Mouse (Mus musculus) lung, adult 18-20 months (tissue): ENCODE measurements around the gene Ccnd3.

ENCODE experiments used
- DNase-seq, 2 experiments: peaks; one replicate each; pipeline ENCODE4 v3.0.0; 2022; ENCODE audit warnings: mixed read lengths in 2 of 2

Ccnd3 gene

DNA sequence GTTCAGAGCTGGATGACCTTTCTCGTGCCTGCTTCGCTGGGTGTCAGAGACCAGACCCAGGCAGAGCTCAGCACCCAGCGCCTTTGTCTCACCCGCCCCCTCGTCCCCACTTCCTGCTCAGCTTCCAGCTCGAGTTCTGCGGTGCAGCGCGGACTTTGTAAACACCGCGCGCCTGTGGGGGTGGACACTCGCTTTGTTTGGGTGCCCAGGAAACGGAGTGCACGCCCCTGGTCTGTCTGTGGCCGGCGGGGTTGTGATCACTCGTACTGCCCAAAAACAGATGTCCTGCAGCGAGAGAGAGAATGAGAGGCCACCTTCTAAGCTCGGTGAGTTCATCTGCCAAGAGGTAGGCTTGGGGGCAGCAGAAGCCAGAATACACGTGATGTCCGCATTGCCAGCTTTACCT, at the start of gene Ccnd3:
Gene Ccnd3, plus strand, starts transcription at position 111 of the 406 bp plus-strand sequence.
- peak; percentile 94 to 97 for DNase-seq

- DNase-seq: peak in 1 of 2 experiments; percentile 3
Measured at GRCm38 (mm10) chr17:47458310-47458709, 46.5 kb upstream of the Ccnd3 start.

GRCm38 (mm10) chr17:47458936-47459335, 45.9 kb upstream of the Ccnd3 start:
- no peak for DNase-seq

- DNase-seq: peak; percentile 10 to 49
Measured at GRCm38 (mm10) chr17:47459341-47459919, 45.4 kb upstream of the Ccnd3 start.

DNA sequence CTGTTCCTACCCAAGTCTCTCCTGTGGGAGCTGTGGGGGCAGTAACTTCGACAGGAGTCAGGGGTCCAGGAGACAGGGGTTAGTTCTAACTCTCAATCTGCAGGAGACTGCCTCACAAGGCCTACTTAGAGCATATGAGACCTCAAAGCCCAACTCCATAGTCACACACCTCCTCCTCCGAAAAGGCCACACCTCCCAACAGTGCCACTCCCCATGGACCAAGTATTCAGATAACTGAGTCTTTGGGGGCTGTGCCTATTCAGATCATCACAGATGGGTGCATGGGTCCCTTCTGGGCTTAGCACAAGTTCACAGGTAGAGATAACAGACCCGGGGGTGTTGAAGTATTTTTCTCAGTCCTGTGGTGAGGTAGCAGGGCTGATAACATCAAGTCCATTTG, 43.2 kb upstream of the Ccnd3 start:
- no peak for DNase-seq

GRCm38 (mm10) chr17:47462209-47462608, 42.6 kb upstream of the Ccnd3 start:
- no peak for DNase-seq

GRCm38 (mm10) chr17:47462728-47463388, 42.0 kb upstream of the Ccnd3 start:
- peak; percentile 49 to 56 for DNase-seq

- no peak for DNase-seq
Measured at GRCm38 (mm10) chr17:47464248-47464965, 40.4 kb upstream of the Ccnd3 start.

DNA sequence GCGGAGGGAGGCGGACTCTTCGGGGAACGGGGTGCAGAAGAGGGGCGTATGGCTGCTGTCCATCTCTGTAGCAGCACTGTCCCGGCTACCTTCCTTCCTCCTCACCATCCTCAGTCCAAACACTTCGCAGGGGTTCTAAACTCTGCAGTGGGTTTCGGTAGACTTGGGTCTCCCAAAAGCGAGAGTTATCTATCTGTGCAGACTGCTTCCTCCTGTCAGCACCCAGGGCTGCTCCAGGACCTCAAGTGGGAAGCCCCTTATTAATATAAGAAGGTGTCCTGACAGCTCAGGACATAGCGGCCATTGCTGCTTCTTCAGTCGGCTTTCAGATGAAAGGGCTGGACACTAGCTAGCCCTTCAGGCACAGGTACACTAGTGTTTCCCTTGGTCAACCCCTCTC, 39.8 kb upstream of the Ccnd3 start:
- DNase-seq: no peak

DNA sequence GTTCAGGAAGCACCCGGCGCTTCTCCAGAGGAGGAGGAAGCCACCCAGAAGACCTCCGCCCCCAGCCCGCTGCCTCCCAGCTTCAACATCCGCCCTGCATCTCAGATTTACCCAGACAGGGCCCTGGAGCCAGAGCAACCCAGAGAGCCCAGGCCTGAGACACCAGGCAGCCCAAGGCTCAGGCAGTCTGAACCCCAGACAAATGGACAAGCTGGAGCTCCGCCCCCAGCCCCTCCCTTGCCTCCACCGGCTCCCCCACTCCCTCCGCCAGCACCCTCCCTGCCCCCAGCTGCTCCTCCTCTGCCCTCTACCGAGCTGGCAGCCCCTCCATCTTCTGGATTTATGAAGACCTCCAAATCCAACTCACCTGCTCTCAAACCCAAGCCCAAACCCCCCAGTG, 38.6 kb upstream of the Ccnd3 start:
- no peak for DNase-seq

- no peak for DNase-seq
Measured at GRCm38 (mm10) chr17:47467659-47468058, 37.2 kb upstream of the Ccnd3 start.

- DNase-seq: no peak
Measured at GRCm38 (mm10) chr17:47468063-47468462, 36.8 kb upstream of the Ccnd3 start.

- DNase-seq: no peak
Measured at GRCm38 (mm10) chr17:47468466-47468865, 36.4 kb upstream of the Ccnd3 start.

DNA sequence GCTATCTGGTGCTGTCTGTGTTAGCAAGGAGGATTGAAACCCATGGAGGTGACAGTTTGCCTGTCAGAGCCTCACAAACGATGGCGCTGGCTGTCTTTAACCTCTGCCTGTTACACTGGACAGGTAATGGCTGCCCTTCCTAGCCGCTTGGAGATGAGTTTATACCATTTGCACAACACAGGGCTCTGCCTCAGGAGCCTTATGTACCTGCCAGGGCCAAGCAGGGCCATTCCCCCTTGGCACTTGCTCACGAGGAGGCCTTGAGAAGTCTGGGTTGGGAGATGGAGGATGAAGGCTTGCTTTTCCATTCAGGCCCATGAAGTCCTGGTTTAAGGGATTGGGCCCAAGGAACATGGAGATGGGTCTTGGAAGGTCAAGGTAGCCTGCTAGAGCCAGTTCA, 35.2 kb upstream of the Ccnd3 start:
- DNase-seq: no peak

GRCm38 (mm10) chr17:47470121-47470520, 34.7 kb upstream of the Ccnd3 start:
- DNase-seq: no peak

DNA sequence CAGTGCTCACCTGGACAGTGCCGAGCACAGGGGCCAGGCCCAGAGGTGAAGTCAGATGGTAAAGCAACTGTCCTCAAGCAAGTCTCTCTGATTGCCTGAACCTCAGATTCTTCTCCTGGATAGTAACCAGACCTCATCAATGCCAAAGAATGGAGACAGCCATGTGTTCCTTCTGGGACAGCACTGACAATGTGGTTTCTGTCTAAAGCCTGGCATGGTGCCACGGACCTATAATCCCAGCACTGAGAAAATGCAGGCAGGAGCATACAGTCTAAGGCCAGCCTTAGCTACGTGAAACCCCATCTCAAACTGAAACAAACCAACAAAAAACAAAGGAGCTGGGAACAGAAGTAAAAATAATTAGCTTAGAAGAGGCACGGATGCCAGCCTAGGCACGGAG, 34.2 kb upstream of the Ccnd3 start:
- DNase-seq: no peak

DNA sequence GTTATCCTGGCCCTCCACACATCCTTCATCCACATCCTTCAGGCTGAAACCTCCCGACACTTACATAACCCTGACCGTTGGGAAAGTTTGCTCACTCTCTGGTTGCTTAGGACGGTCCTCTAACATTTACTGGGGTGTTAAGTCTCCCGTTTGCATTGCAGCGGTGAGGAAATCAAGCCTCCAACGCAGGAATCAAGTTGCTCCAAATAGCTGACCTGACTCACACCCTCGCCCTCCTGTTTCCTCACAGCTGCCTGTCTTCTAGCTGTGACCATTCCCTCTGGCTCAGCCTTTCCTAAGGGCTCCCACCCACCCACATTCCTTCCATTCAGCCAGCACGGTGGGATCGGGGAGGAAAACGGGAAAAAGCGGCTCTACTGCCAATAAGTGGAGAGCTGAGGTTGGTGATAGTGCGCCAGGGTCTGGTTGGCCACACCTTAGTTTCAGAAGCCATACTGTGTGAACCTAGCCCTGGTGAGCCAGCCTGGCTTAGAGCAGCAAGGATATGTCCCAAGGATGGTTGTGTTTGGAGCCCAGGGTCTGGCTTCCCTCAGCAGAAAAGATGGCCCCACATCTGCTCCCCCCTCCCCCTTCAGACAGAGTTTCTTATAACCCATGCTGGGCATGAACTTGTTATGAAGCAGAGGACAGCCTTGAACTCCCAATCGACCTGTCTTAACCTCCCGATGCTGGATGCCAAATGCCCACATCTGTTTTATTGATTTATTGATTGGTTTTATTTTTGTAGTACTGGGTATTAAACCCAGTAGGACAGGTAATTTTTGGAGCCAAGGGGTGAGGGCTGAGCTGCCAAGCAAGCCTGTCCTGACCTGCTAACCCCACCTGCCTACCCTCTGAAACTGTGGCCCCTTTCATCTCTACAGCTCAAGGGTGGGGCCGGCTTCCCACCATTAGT, 32.2 kb upstream of the Ccnd3 start:
- peak; percentile 55 to 67 for DNase-seq

GRCm38 (mm10) chr17:47473434-47473974, 31.3 kb upstream of the Ccnd3 start:
- peak; percentile 48 to 56 for DNase-seq

DNA sequence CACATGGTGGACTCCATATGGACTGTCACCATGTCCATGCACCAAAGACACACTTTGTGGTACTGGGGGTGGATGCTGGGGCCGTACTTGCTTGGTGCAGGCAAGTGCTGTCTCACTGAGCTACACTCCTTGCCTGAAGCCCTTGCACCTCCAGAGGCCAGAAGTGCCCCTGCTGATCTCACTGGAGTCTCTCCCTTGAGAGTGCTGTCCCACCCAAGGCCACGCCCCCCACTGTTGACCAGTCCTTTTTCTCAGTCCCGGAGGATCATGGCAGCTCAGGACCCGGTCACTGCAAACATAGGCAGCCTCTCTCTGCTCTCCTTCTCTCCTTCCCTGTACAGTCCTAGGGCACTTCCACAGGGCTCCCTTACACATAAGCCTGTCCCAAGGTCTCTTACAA, 30.6 kb upstream of the Ccnd3 start:
- DNase-seq: no peak

DNA sequence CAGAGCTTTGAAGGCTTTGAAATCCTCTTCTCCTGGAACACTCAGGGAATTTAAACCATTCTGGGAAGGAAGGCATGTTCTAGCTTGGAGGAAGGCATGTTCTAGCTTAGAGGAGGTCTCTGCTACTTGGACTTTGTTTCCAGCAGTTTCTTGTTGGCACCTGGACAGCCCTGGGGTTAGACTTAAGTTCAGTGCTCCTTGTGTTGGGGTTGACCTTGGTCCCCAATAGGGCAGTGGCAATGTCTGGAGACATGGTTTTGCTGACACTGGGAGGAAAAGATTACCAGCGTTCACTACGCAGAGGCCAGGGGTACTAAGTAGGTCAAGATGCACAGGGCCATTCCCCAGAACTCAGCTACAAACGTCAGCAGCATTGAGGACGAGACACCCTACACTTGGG, 29.7 kb upstream of the Ccnd3 start:
- DNase-seq: no peak

DNA sequence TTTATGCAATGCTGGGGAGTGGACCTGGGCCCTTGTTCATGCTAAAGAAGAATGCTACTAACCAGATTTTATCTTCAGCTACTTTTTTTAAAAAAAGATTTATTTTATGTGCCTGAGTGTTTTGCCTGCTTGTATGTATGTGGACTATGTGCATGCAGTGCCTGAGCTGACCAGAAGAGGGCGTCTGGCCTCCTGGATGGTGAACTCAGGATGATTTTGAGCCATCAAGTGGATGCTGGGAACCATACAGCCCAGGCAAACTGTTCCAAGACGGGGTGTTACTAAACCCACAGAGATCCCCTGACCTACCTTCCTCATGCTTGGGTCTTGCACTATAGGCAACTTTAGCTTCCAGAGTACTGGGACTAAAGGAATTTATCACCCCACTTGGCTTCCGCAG, 29.1 kb upstream of the Ccnd3 start:
- DNase-seq: no peak

DNA sequence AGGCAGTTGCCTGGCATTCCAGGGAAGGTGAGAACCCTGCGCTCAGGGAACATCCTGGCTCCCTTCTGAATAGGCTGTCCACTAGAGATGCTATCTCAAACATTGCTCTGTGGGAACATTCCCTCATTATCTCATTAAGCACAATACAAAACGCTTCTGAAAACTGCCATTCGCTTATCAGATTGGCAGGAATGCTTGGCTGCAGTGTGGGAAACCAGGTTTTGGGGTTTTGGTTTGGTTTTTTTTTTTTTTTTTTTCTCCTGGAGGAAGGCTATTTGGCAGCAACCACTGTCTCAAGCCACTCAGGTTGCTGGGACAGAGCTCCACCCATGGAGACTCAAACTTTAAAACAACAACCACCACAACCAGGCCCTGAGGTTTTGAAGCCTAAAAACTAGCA, 25.0 kb upstream of the Ccnd3 start:
- DNase-seq: no peak

DNA sequence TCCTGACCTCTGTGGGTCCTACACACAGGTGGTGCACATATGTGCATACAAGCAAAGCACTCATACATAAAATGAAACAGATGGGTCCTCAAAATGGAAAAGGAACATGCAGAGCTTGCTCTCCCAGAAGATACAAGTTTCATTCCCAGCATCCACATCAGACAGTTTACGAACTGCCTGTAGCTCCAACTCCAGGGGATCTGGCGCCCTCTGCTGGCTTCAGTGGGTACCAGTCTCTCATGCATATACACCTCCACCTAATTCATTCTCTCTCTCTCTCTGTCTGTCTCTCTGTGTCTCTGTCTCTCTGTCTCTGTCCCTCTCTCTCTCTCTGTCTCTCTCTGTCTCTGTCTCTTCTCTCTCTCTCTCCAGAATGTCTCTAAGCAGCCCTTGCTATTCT, 22.4 kb upstream of the Ccnd3 start:
- peak; percentile 73 to 76 for DNase-seq
